Mouse (Mus musculus) midbrain, embryonic 11.5 days (tissue): Measurements from ENCODE around the gene Mrps21. TPM values are rescaled to one million over a fixed set of nuclear protein-coding genes. Genes with fewer than 3 reads are reported as not detected.
A peak's percentile ranks its signal among the peaks of the same experiment; 100 is the strongest.

Experiments used
- ATAC-seq: fragments of 200-750 bp; cut with Nextera tagmentation; 2 replicates; pipeline ENCODE4 v1.8.0; 2017; ENCODE audit warnings: moderate TSS enrichment, moderate library complexity; ENCODE audit not compliant: low FRiP score
- DNase-seq: peaks from one replicate; pipeline ENCODE4 v3.0.0; 2015; ENCODE audit warnings: low spot score; ENCODE audit errors: missing footprints
- H3K27ac ChIP-seq: fragments of 300-500 bp; sonication (generic); 2 replicates; pipeline ENCODE4 v1.5.1; 2014; ENCODE audit warnings: low read depth, low read length
- H3K27me3 ChIP-seq: fragments of 300-500 bp; sonication (generic); 2 replicates; pipeline ENCODE4 v1.6.1; 2014; ENCODE audit warnings: mild to moderate bottlenecking, low read length, moderate library complexity, mixed read lengths; ENCODE audit not compliant: control insufficient read depth, insufficient read depth
- H3K36me3 ChIP-seq: fragments of 300-500 bp; sonication (generic); 2 replicates; pipeline ENCODE4 v1.6.1; 2014; ENCODE audit warnings: mild to moderate bottlenecking, low read length, moderate library complexity, mixed read lengths; ENCODE audit not compliant: control insufficient read depth, insufficient read depth
- H3K4me1 ChIP-seq: fragments of 300-500 bp; sonication (generic); 2 replicates; pipeline ENCODE4 v1.6.1; 2014; ENCODE audit warnings: low read length; ENCODE audit not compliant: control insufficient read depth, insufficient read depth
- H3K4me2 ChIP-seq: fragments of 300-500 bp; sonication (generic); 2 replicates; pipeline ENCODE4 v1.6.1; 2014; ENCODE audit warnings: mild to moderate bottlenecking, moderate library complexity
- H3K4me3 ChIP-seq: fragments of 300-500 bp; sonication (generic); 2 replicates; pipeline ENCODE4 v1.5.1; 2014; ENCODE audit warnings: low read depth, low read length
- H3K9ac ChIP-seq: fragments of 300-500 bp; sonication (generic); 2 replicates; pipeline ENCODE4 v1.6.1; 2014; ENCODE audit warnings: low read length
- H3K9me3 ChIP-seq: fragments of 300-500 bp; sonication (generic); 2 replicates; pipeline ENCODE4 v1.6.1; 2016; ENCODE audit warnings: low read length; ENCODE audit not compliant: control insufficient read depth
- WGBS: fragments of 180-500 bp; shearing (Covaris S2); extraction: QIAGEN DNeasy Blood & Tissue Kit; methylation state at CpG from one replicate; pipeline ENCODE4 v1.1.7; 2014; 5-methylcytosine and 5-hydroxymethylcytosine counted together
- polyA plus RNA-seq: library from polyadenylated mRNA; unstranded; fragments of >200 nt; fragmentation: Nextera tagmentation; extraction: Ambion mirVana; gene quantifications from 2 replicates; pipeline ENCODE4 v1.2.1, GENCODE M21; 2014

Gene Mrps21
- polyA plus RNA-seq, 1 experiment from 2014 or later: 343 TPM

GRCm38 (mm10) chr3:95816681-95817080 is 54.6 kb downstream of the Mrps21 start:
- Histone ChIP-seq H3K4me1 (peaks cover 7% of the 10 kb centered on the region), H3K27me3 (no peaks in the 10 kb centered on the region), H3K9ac (no peak overlapping the region), H3K27ac (no peak overlapping the region), H3K9me3 (no peaks in the 10 kb centered on the region), H3K4me2 (peak overlapping the region; percentile 28; the same call in 1 of the 2 replicates), H3K36me3 (no peaks in the 10 kb centered on the region), H3K4me3 (no peak overlapping the region)
- no peak for ATAC-seq
- WGBS: 94% methylated on average over 3 of the region's 3 CpGs
- no peak for DNase-seq

Other genes with a start within 250 kb of the Mrps21 start
- gene Ensa, start 246.5 kb downstream of the Mrps21 start, polyA plus RNA-seq: 88.1 and 93.2 TPM in 2 replicates
- 74.1 and 79.9 TPM in 2 replicates for gene Mcl1, start 212.7 kb downstream of the Mrps21 start, polyA plus RNA-seq
- gene Adamtsl4, start 183.6 kb downstream of the Mrps21 start, polyA plus RNA-seq: 0.28 and 0.52 TPM in 2 replicates
- gene Ecm1, start 131.9 kb downstream of the Mrps21 start, polyA plus RNA-seq: 15.4 and 18.0 TPM in 2 replicates
- 47.9 and 49.6 TPM in 2 replicates for gene Tars2, start 111.3 kb downstream of the Mrps21 start, polyA plus RNA-seq
- gene Rprd2, start 52.7 kb downstream of the Mrps21 start, polyA plus RNA-seq: 22.4 and 22.9 TPM in 2 replicates
- 65.3 and 69.6 TPM in 2 replicates for gene Prpf3, start 15.6 kb downstream of the Mrps21 start, polyA plus RNA-seq
- 4.5 and 4.6 TPM in 2 replicates for gene Ciart, start 10.7 kb upstream of the Mrps21 start, polyA plus RNA-seq
- 8.5 and 8.9 TPM in 2 replicates for gene BC028528, start 20.5 kb upstream of the Mrps21 start, polyA plus RNA-seq
- gene Aph1a, start 22.4 kb upstream of the Mrps21 start, polyA plus RNA-seq: 32.5 and 34.3 TPM in 2 replicates
- 32.1 and 33.4 TPM in 2 replicates for gene Car14, start 33.2 kb upstream of the Mrps21 start, polyA plus RNA-seq
- 149 and 151 TPM in 2 replicates for gene Anp32e, start 57.7 kb upstream of the Mrps21 start, polyA plus RNA-seq
- 62.9 and 70.7 TPM in 2 replicates for gene Plekho1, start 124.5 kb upstream of the Mrps21 start, polyA plus RNA-seq
- gene Vps45, start 186.9 kb upstream of the Mrps21 start, polyA plus RNA-seq: 24.7 and 29.5 TPM in 2 replicates
- 8.8 and 9.4 TPM in 2 replicates for gene Otud7b, start 233.0 kb upstream of the Mrps21 start, polyA plus RNA-seq